Mouse (Mus musculus): Measurements from ENCODE around the gene Dnah9.

Gene Dnah9

GRCm38 (mm10) chr11:65795896-65796295, 372.5 kb downstream of the Dnah9 start:
- DNase-seq (ENCODE audit: low spot score in 2 of 2), result no peak

- DNase-seq (ENCODE audit: low spot score in 2 of 2), result no peak
Observed at GRCm38 (mm10) chr11:65794428-65795219, 373.7 kb downstream of the Dnah9 start.

- DNase-seq (ENCODE audit: low spot score in 2 of 2), result peak; percentile 91 to 94
Observed at GRCm38 (mm10) chr11:65788154-65788553, 380.2 kb downstream of the Dnah9 start, which contains the start of gene Map2k4. Gene Map2k4 (minus strand): TSS chr11:65788297.

- DNase-seq (ENCODE audit: low spot score in 2 of 2), result peak in 1 of 2 experiments; percentile 8
Observed at GRCm38 (mm10) chr11:65787421-65788151, 380.8 kb downstream of the Dnah9 start.

- DNase-seq (ENCODE audit: low spot score in 2 of 2), result no peak
Observed at GRCm38 (mm10) chr11:65786160-65786559, 382.2 kb downstream of the Dnah9 start.

- DNase-seq (ENCODE audit: low spot score in 2 of 2), result no peak
Observed at GRCm38 (mm10) chr11:65781596-65781995, 386.8 kb downstream of the Dnah9 start.

All from spleen, postnatal 14 days (tissue).